Mouse (Mus musculus) intestine, embryonic 16.5 days (tissue): ENCODE data around the gene Olfr1217. TPM values are rescaled to one million over a fixed set of nuclear protein-coding genes. Genes with fewer than 3 reads are reported as not detected.
"Not testable (repeated sequence)": the region's sequence is repeated elsewhere in the genome, so short reads cannot be mapped to it uniquely, and the experiment has no call there.

ENCODE experiments used
- ATAC-seq: fragments of 200-750 bp; cut with Nextera tagmentation; 2 replicates; pipeline ENCODE4 v1.8.0; 2017; ENCODE audit warnings: moderate TSS enrichment, moderate library complexity
- H3K27ac ChIP-seq: fragments of 300-500 bp; sonication (generic); 2 replicates; pipeline ENCODE4 v1.5.1; 2014; ENCODE audit warnings: mild to moderate bottlenecking, low read length
- H3K27me3 ChIP-seq: fragments of 300-500 bp; sonication (generic); replicated peaks from 2 replicates; pipeline ENCODE4 v1.6.1; 2014; ENCODE audit warnings: low read length, control low read depth, mixed read lengths; ENCODE audit not compliant: control insufficient read depth, insufficient read depth
- H3K36me3 ChIP-seq: fragments of 300-500 bp; sonication (generic); 2 replicates; pipeline ENCODE4 v1.6.1; 2014; ENCODE audit warnings: low read length, control low read depth; ENCODE audit not compliant: control insufficient read depth, insufficient read depth
- H3K4me1 ChIP-seq: fragments of 300-500 bp; sonication (generic); 2 replicates; pipeline ENCODE4 v1.6.1; 2014; ENCODE audit warnings: low read length, control low read depth, mixed read lengths; ENCODE audit not compliant: control insufficient read depth, insufficient read depth
- H3K4me2 ChIP-seq: fragments of 300-500 bp; sonication (generic); 2 replicates; pipeline ENCODE4 v1.6.1; 2014; ENCODE audit warnings: low read depth, low read length, control low read depth
- H3K4me3 ChIP-seq: fragments of 300-500 bp; sonication (generic); 2 replicates; pipeline ENCODE4 v1.5.1; 2014; ENCODE audit warnings: mild to moderate bottlenecking, low read length
- H3K9ac ChIP-seq: fragments of 300-500 bp; sonication (generic); 2 replicates; pipeline ENCODE4 v1.6.1; 2014; ENCODE audit warnings: low read depth, low read length
- H3K9me3 ChIP-seq: fragments of 300-500 bp; sonication (generic); 2 replicates; pipeline ENCODE4 v1.6.1; 2016; ENCODE audit warnings: low read length, control low read depth; ENCODE audit not compliant: control insufficient read depth
- whole genome bisulfite sequencing: fragments of 180-500 bp; shearing (Covaris S2); extraction: QIAGEN DNeasy Blood & Tissue Kit; methylation state at CpG from one replicate; pipeline ENCODE4 v1.1.7; 2014; 5-methylcytosine and 5-hydroxymethylcytosine counted together
- polyA plus RNA-seq: library from polyadenylated mRNA; unstranded; fragments of >200 nt; fragmentation: Nextera tagmentation; extraction: Ambion mirVana; gene quantifications from 2 replicates; pipeline ENCODE4 v1.2.1, GENCODE M21; 2015

Olfr1217 gene
- polyA plus RNA-seq = not detected in 2 replicates

GRCm38 (mm10) chr2:89031965-89032364, at the start of gene Olfr1217:
Gene Olfr1217 (minus strand): TSS chr2:89032065.
- no peak within 1 kb of the TSS for H3K27ac ChIP-seq
- H3K9me3 ChIP-seq = no peaks in the 10 kb centered on the region
- H3K4me3 ChIP-seq = no peak within 1 kb of the TSS
- no peak for ATAC-seq
- H3K4me2 ChIP-seq = no peak within 1 kb of the TSS
- no peaks in the 10 kb centered on the region for H3K27me3 ChIP-seq
- no peaks in the 10 kb centered on the region for H3K4me1 ChIP-seq
- H3K36me3 ChIP-seq = no peaks in the 10 kb centered on the region
- WGBS = 65% methylated on average over 2 of the region's 2 CpGs
- H3K9ac ChIP-seq = no peak within 1 kb of the TSS

DNA sequence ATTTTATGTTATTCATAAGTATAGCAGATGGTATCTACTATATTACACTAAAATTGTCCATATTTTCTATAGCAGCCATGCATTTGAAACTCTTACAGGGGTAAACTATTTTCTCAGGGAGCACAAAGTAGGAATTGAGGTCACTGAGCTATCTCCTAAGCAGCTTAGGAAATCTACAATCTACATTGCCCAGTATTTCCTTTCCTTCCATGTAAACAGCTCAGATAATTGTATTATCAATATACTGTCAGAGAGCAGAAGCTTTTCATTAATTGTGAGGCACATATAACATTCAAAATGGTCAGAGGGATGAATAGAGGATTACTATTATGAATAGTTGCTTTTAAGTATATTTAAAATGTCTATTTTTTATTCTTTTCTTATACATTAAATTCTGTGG, 49.6 kb upstream of the Olfr1217 start:
- H3K4me2 ChIP-seq = no peak overlapping the region
- H3K9ac ChIP-seq = no peak overlapping the region
- no peak for ATAC-seq
- H3K27ac ChIP-seq = no peak overlapping the region
- no peaks in the 10 kb centered on the region for H3K36me3 ChIP-seq
- no peak overlapping the region for H3K4me3 ChIP-seq
- no peaks in the 10 kb centered on the region for H3K27me3 ChIP-seq
- no peaks in the 10 kb centered on the region for H3K4me1 ChIP-seq
- H3K9me3 ChIP-seq = no peaks in the 10 kb centered on the region

- Histone ChIP-seq H3K9me3 (no peaks in the 10 kb centered on the region), H3K4me1 (no peaks in the 10 kb centered on the region), H3K27me3 (no peaks in the 10 kb centered on the region), H3K4me2 (no peak within 1 kb of the TSS), H3K9ac (no peak within 1 kb of the TSS), H3K4me3 (no peak within 1 kb of the TSS), H3K27ac (no peak within 1 kb of the TSS), H3K36me3 (no peaks in the 10 kb centered on the region)
- no peak for ATAC-seq
Observed at GRCm38 (mm10) chr2:89061087-89061486, 29.2 kb upstream of the Olfr1217 start, which contains the start of gene Olfr1218. Gene Olfr1218 (minus strand): TSS chr2:89061187.

DNA sequence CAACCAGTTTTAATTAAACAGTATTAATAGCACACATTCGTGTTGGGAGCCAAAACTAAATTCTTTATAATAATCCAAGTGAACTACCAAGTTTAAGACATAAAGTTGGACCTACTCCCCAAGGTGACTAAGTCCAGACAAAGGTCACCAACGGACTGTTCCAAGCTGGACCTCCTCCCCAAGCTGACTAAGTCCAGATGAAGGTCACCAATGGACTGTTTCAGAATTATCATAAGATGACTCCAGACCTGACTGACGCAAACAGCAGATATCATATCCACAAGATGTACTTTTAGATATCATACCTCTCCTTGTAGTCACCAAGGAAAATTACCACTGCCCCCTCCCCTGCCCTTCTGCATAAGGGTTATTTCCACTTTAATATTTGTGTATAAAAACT, 10.4 kb downstream of the Olfr1217 start:
- not testable (repeated sequence) for H3K4me2 ChIP-seq, H3K27ac ChIP-seq, H3K36me3 ChIP-seq, ATAC-seq, H3K4me1 ChIP-seq, H3K9ac ChIP-seq, H3K4me3 ChIP-seq, H3K9me3 ChIP-seq, H3K27me3 ChIP-seq
- 70% methylated on average over 3 of the region's 3 CpGs for WGBS

GRCm38 (mm10) chr2:89018240-89018639, 13.6 kb downstream of the Olfr1217 start, which contains the start of gene Olfr1216:
Gene Olfr1216 (minus strand): TSS chr2:89018340.
- H3K36me3 ChIP-seq = no peaks in the 10 kb centered on the region
- 73% methylated on average over 1 of the region's 1 CpGs for WGBS

GRCm38 (mm10) chr2:89006873-89007272, 25.0 kb downstream of the Olfr1217 start, which contains the start of gene Olfr1215:
Gene Olfr1215 (minus strand): TSS chr2:89006973.
- 74% methylated on average over 2 of the region's 2 CpGs for WGBS
- ATAC-seq = no peak
- H3K9ac ChIP-seq = no peak within 1 kb of the TSS

More at GRCm38 (mm10) chr2:89018240-89018639, 13.6 kb downstream of the Olfr1217 start, which contains the start of gene Olfr1216:
- Histone ChIP-seq H3K4me1 (no peaks in the 10 kb centered on the region), H3K4me2 (no peak within 1 kb of the TSS), H3K9me3 (no peaks in the 10 kb centered on the region), H3K27ac (no peak within 1 kb of the TSS), H3K27me3 (no peaks in the 10 kb centered on the region), H3K4me3 (no peak within 1 kb of the TSS), H3K9ac (no peak within 1 kb of the TSS)
- no peak for ATAC-seq

GRCm38 (mm10) chr2:88992553-88992952, 39.3 kb downstream of the Olfr1217 start, which contains the start of gene Olfr1214:
Gene Olfr1214 (minus strand): TSS chr2:88992653.
- H3K36me3 ChIP-seq = no peaks in the 10 kb centered on the region
- 78% methylated on average over 1 of the region's 1 CpGs for WGBS
- H3K9ac ChIP-seq = no peak within 1 kb of the TSS
- H3K27ac ChIP-seq = no peak within 1 kb of the TSS
- no peak within 1 kb of the TSS for H3K4me3 ChIP-seq
- no peaks in the 10 kb centered on the region for H3K27me3 ChIP-seq
- no peak for ATAC-seq
- no peaks in the 10 kb centered on the region for H3K4me1 ChIP-seq
- H3K9me3 ChIP-seq = no peaks in the 10 kb centered on the region
- no peak within 1 kb of the TSS for H3K4me2 ChIP-seq

More at GRCm38 (mm10) chr2:89006873-89007272, 25.0 kb downstream of the Olfr1217 start, which contains the start of gene Olfr1215:
- Histone ChIP-seq H3K4me1 (no peaks in the 10 kb centered on the region), H3K27ac (no peak within 1 kb of the TSS), H3K27me3 (no peaks in the 10 kb centered on the region), H3K9me3 (no peaks in the 10 kb centered on the region), H3K4me2 (no peak within 1 kb of the TSS), H3K36me3 (no peaks in the 10 kb centered on the region), H3K4me3 (no peak within 1 kb of the TSS)

DNA sequence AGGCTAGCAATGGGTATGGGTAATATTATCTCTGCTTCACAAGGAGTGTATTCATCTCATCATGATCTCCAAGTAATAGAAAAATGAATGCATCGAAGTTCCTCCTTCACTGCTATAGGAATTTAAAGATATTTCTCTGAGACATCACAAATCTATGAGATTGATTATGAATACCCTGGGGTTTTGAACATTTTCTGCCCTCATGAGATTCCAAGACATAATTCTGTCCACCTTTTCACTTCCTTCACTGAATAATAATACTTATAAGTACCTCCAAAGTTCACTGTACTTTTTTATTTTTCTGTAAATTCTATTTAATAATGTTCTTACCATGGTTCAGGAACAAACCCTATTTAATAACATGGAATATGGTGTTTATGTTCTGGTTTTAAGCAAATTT, 51.7 kb downstream of the Olfr1217 start, which contains the start of gene Gm13762:
TSS of gene Gm13762 (minus strand) at position 101 of the 400 bp plus-strand sequence.
- Histone ChIP-seq H3K9me3 (no peaks in the 10 kb centered on the region), H3K27ac (no peak within 1 kb of the TSS), H3K36me3 (no peaks in the 10 kb centered on the region), H3K4me1 (no peaks in the 10 kb centered on the region), H3K4me2 (no peak within 1 kb of the TSS), H3K27me3 (no peaks in the 10 kb centered on the region), H3K9ac (no peak within 1 kb of the TSS), H3K4me3 (no peak within 1 kb of the TSS)
- no peak for ATAC-seq
- WGBS = 91% methylated on average over 1 of the region's 1 CpGs
